Mouse (Mus musculus) c-Kit-positive CD71-negative TER-119-negative erythroid progenitor cells, embryonic 14.5 days (primary cell): Measurements from ENCODE around the gene Castor1.

Experiments
- DNase-seq: peaks from one replicate; pipeline ENCODE4 v3.0.0-alpha.2; 2013; ENCODE audit warnings: low read depth

Gene Castor1

GRCm38 (mm10) chr11:4206563-4206962 lies 11.5 kb upstream of the Castor1 start:
- DNase-seq: no peak

DNA sequence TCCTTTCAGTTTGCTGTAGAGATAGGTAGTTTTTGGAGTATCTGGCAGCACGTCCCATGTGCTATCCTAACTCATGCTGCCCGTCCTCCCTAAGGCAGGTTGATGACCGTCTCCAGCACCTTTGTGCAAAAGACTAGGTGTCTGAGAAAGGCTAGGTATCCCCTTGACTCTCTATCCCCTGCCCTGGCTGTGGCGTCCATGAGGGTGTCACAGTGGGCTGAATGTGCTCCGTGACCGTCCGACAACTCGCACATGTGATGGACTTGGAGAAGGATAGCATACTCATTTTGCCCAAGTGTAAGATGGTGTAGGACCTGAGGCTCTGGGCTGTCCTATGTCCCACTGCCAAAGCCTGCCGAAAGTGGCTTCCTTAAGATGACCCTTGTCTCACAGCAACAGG lies 10.4 kb upstream of the Castor1 start:
- no peak for DNase-seq

DNA sequence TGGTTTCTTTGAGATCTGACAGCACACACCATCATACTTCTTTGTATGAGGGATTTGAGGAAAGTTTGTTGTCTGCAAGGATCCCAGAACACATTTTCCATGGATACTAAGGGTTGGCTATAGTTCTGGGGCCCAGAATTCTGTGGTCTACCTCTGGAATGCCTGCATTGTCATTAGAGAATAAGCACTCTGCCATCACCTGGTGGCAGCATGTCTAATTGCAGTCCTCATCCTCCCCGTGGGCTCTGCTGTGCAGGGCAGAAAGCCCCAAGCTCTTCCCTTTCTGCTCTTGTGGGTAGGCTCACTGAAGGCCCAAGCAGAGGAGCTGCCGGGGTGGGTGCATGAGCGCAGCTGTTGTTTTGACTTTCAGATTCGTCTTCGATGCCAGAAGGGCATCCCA lies 8.5 kb upstream of the Castor1 start:
- no peak for DNase-seq

GRCm38 (mm10) chr11:4210786-4211185 lies 7.2 kb upstream of the Castor1 start:
- DNase-seq: no peak

DNA sequence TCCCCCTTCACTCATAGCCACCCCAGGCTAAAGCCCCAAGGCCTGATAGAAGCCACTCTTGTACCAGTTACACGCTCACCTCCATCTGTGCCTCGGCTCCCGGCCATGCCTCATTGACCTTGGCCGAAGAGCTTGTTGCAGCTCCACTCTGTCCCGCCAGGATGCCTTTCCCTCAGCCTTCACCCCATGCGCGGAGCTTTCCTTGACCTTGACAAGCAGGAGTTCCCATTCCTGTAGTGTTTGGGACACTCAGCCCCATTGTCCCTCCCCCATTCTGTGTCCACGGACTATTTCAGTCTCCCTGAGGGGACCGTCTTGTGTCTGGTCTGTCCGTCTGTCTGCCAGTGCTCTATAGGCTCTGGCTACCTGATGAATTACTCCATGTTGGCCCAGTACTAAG lies 4.9 kb upstream of the Castor1 start:
- no peak for DNase-seq

GRCm38 (mm10) chr11:4214572-4214971 lies 3.5 kb upstream of the Castor1 start:
- no peak for DNase-seq

DNA sequence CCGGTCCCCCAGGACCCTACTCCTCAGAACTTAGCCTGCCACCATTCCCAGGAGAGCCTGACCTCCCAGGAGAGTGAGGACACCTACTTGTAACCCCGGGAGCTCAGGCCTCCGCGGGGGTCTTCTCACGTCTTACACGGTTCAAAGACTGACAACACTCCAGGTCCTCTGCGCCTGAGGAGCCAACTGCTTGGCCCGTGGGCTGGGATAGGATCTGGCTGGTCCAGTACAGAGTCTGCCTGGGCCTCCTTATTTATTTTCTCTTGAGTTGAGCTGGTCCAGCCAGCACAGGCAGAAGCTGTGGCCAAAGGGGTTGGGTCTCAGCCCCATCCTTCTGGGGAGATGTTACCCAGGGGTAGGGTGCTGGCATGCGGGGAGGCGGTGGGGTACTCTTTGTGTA lies 3.0 kb upstream of the Castor1 start:
- DNase-seq: no peak

- DNase-seq: no peak
Measured at GRCm38 (mm10) chr11:4216248-4217000, 1.6 kb upstream of the Castor1 start.

GRCm38 (mm10) chr11:4218637-4219036 lies 612 bp downstream of the Castor1 start:
- DNase-seq: no peak

DNA sequence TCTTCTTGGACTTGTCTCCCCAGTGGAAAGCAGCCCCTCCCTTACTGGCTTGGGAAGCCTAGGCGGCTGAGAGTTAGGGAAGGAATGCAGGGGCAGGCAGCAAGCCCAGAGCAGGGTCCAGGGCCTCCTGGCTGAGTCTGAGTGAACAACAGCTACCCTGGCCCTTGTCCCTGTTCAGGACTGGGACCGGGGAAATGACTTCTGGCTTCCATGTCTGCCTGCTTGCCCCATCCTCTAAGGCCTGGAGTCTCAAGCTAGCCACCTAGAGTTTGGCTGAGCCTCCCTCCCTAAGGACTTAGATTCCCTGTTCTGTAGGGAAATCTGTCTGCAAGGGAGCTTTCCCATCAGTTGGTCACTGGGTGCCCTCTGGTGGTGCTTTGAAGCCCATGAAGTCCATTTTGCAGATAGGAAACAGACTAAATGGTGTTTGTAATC lies 1.3 kb downstream of the Castor1 start:
- no peak for DNase-seq

- no peak for DNase-seq
Measured at GRCm38 (mm10) chr11:4219908-4220307, 1.9 kb downstream of the Castor1 start.

DNA sequence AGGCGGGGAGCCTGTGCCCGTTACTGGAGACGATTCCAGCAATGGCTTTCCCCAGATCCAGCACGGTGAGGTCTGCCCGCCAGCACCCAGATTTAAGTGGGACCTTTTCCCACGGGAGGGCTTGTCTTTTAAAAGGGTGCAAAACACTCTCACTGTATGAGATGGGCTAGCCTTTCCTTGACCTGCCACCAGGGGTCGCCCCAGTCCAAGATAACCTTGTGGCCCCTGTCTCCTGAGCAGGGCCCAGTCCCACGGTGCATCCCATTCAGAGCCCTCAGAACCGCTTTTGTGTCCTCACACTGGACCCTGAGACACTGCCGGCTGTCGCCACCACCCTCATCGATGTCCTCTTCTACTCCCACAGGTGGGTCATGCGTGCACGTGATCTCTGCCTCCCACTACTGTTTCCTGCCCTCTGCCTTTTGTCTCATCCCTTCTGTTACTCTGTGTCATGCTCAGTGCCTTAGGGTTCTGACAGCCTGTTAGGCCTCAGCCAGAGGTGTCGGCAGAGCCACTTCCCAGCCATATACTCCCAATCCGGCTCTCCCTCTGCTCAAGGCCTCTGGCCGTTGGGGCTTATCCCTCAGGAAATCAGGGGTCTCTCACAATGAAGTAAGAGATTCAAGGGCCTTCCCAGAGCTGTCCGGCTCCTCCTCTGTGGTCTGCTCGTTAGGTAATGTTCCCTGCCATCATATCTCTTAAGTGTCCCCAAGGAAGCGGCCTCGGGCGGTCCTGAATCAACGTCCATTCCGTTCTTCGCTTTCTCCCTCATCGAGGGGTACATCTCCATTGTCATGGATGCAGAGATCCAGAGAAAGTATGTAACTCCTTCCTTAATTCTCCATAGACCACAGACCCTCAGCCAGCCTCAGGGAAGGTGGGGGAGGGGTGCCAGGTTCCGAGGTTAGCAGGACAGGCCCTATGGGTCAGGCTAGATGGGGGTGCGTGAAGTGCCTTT lies 2.7 kb downstream of the Castor1 start:
- DNase-seq: peak; percentile 73

- DNase-seq: no peak
Measured at GRCm38 (mm10) chr11:4222046-4222950, 4.3 kb downstream of the Castor1 start.

- DNase-seq: no peak
Measured at GRCm38 (mm10) chr11:4223393-4224188, 5.6 kb downstream of the Castor1 start.

- DNase-seq: no peak
Measured at GRCm38 (mm10) chr11:4224223-4224622, 6.2 kb downstream of the Castor1 start.

DNA sequence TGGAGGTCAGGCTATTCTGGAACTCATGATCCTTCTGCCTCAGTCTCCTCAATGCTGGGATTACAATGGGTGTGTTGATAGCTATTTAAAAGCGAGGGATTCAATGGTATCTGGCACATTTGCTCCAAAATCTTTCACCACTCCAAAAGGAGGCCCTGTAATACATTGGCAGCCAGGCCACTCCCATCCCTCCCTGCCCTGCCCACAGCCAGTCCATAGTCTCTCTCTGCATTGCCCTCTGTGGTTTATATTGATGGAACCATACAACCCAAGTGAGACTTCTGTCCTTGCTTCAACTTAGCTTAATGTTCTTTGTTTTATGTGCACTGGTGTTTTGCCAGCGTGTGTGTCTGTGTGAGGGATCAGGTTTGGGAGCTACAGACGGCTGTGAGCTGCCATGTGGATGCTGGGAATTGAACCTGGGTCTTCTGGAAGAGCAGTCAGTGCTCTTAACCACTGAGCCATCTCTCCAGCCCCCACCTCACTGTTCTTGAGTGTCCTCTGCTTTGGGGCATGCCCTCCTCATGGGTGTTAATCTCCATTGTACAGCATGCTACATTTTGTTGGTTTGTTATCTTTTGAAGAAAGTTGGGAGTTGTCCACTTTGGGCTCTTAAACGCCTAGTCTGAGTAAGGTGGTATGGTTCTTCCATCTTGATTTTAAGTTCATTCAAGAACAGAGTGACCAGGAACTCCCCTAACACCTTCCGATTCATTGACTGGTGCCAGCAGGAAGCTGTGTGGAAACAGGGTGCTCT lies 8.7 kb downstream of the Castor1 start:
- DNase-seq: no peak

- DNase-seq: no peak
Measured at GRCm38 (mm10) chr11:4228463-4228862, 10.4 kb downstream of the Castor1 start.

GRCm38 (mm10) chr11:4229841-4230240 lies 11.8 kb downstream of the Castor1 start:
- DNase-seq: no peak

GRCm38 (mm10) chr11:4231435-4231834 lies 13.4 kb downstream of the Castor1 start:
- DNase-seq: no peak

DNA sequence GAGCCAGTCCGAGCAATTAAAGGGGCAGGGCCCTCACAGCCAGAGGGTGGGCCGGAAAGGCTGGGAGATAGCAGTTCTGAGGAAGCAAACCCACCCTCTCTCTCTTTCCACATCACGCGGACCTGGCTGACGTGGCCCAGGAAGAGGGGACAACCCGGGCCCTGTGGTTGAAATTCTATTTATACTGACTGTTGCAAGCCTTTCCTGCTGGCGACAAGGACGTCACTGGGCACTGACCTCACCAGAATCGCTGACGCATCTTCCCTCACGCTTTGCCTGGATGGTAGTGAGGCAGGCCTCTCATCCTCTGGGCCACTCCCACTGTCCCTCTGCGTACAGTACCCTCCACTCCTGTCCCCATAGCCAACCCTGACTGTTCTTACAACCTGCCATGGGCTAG lies 14.6 kb downstream of the Castor1 start:
- DNase-seq: peak; percentile 66
